Mouse (Mus musculus): ENCODE results near the gene Gm49333. TPM values are rescaled to one million over a fixed set of nuclear protein-coding genes. Genes with fewer than 3 reads are reported as not detected.
A peak's percentile ranks its signal among the peaks of the same experiment; 100 is the strongest.
"Not testable (repeated sequence)": the region's sequence is repeated elsewhere in the genome, so short reads cannot be mapped to it uniquely, and the experiment has no call there.

The Gm49333 gene
- total RNA-seq, 1 experiment from 2014 or later, result not detected

- DNase-seq, result no peak
Observed at GRCm38 (mm10) chr16:20623211-20623610, 11.8 kb downstream of the Gm49333 start.

GRCm38 (mm10) chr16:20628871-20629391 lies 17.5 kb downstream of the Gm49333 start:
- no peak for DNase-seq

GRCm38 (mm10) chr16:20629731-20630634 lies 18.6 kb downstream of the Gm49333 start, which contains the start of gene Ece2:
Ece2 (plus strand) TSS chr16:20629828.
- peak; percentile 59 for DNase-seq

- no peak for DNase-seq
Observed at GRCm38 (mm10) chr16:20637410-20637809, 26.0 kb downstream of the Gm49333 start.

- DNase-seq, result no peak
Observed at GRCm38 (mm10) chr16:20638367-20638766, 27.0 kb downstream of the Gm49333 start.

- DNase-seq, result peak; percentile 84
Observed at GRCm38 (mm10) chr16:20642161-20642560, 30.8 kb downstream of the Gm49333 start.

- DNase-seq, result peak; percentile 36
Observed at GRCm38 (mm10) chr16:20643911-20644310, 32.5 kb downstream of the Gm49333 start.

- DNase-seq, result peak; percentile 99
Observed at GRCm38 (mm10) chr16:20651076-20651946, 39.9 kb downstream of the Gm49333 start, which contains the start of gene Psmd2. Psmd2 (plus strand) TSS chr16:20651652.

GRCm38 (mm10) chr16:20651947-20652310 lies 40.5 kb downstream of the Gm49333 start:
- no peak for DNase-seq

GRCm38 (mm10) chr16:20653315-20653714 lies 41.9 kb downstream of the Gm49333 start:
- no peak for DNase-seq

GRCm38 (mm10) chr16:20657661-20658060 lies 46.3 kb downstream of the Gm49333 start:
- no peak for DNase-seq

- not testable (repeated sequence) for DNase-seq
Observed at GRCm38 (mm10) chr16:20668013-20668412, 56.6 kb downstream of the Gm49333 start, which contains the start of gene Eif4g1. Eif4g1 (plus strand) TSS chr16:20668313.

- no peak for DNase-seq
Observed at GRCm38 (mm10) chr16:20670291-20670690, 58.9 kb downstream of the Gm49333 start.

- DNase-seq, result no peak
Observed at GRCm38 (mm10) chr16:20671886-20672285, 60.5 kb downstream of the Gm49333 start.

GRCm38 (mm10) chr16:20672500-20672902 lies 61.1 kb downstream of the Gm49333 start:
- peak; percentile 98 for DNase-seq

GRCm38 (mm10) chr16:20672965-20673705 lies 61.7 kb downstream of the Gm49333 start:
- DNase-seq, result peak; percentile 87

- peak; percentile 78 for DNase-seq
Observed at GRCm38 (mm10) chr16:20673706-20674303, 62.4 kb downstream of the Gm49333 start.

GRCm38 (mm10) chr16:20675213-20675612 lies 63.8 kb downstream of the Gm49333 start:
- no peak for DNase-seq

- no peak for DNase-seq
Observed at GRCm38 (mm10) chr16:20676702-20677101, 65.3 kb downstream of the Gm49333 start.

GRCm38 (mm10) chr16:20677380-20677779 lies 66.0 kb downstream of the Gm49333 start:
- no peak for DNase-seq

- peak; percentile 97 for DNase-seq
Observed at GRCm38 (mm10) chr16:20677974-20678675, 66.7 kb downstream of the Gm49333 start.

Data from adrenal gland, postnatal 14 days (tissue).